Mouse (Mus musculus) cerebellum, postnatal 25 days (tissue): ENCODE measurements around the gene Fggy.

Experiments
- DNase-seq, 2 experiments: peaks; one replicate each; pipeline ENCODE4 v3.0.0; 2021; ENCODE audit warnings: mixed read lengths in 2 of 2

The Fggy gene

DNA sequence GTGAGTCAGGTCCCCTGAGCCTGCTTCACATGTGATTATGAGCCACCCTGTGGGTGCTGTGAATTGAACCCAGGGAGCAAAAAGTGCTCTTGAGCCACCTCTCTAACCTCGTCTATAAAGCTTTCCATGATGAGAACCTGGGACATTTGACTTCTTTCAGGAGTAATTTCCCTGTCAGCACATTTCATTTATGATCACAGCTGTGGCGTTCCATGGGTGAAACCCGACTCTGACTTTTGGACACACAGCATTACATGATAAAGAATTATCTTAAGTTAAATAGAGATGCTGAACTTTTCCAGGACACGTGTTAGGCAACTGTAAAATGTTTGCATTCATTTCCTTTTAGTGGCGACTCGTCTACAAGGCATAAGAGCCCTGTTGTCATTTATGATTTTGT lies 39.9 kb downstream of the Fggy start:
- no peak for DNase-seq

DNA sequence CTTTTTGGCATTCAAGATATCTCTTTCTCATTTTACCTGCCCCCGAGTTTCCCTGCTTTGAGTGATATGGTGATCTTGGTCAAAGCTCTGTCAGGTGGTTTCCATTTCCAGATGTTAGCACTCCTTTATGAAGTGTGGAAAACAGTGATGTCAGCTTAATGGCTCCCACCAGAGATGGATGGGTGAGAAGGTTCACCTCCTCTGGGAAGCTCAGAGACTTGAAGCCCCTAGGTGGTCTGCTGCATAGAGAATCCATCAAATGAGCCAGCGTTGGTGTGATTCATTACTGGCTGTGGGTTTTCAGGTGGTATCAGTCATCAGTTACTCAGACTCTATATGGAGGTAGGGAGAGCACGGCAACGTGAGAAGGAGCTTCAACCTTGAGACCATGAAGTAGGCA lies 44.5 kb downstream of the Fggy start:
- no peak for DNase-seq

DNA sequence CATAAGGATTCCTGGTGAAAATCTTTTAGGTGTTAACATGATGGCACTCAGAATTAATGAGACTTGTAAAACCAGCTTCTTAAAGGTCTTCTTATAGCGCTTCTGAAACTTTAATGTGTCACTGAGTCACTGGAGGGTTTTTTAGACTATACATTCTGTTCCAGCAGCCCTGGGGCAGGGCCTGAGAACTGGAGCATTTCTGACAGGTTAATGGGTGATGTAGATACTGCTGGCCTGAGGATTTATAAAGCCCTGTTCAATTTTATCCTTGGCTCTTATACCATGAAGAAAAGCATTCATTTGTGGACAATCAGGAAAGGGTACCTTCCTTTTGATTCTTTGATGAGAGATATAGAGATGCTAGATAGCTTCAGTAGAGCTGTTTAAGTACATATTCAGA lies 45.9 kb downstream of the Fggy start:
- no peak for DNase-seq

DNA sequence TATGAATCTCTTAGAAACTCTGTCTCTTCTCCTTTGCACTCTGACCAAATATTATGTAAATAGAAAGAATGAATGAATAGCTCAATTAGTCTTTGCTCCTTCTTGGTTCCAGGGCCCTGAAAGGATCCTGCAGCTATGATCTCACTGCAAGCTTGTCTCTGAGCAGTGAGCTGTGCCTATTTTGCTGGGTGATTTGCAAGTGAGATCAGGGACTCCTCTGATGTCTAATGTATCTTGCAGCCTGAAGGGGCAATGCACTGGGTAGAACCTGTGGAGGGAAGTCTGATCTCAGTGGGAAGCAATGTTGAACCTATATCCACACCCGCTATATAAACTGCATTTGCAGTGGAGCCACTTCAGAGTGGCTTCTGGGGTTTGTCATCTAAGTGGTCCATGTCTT lies 53.4 kb downstream of the Fggy start:
- no peak for DNase-seq

DNA sequence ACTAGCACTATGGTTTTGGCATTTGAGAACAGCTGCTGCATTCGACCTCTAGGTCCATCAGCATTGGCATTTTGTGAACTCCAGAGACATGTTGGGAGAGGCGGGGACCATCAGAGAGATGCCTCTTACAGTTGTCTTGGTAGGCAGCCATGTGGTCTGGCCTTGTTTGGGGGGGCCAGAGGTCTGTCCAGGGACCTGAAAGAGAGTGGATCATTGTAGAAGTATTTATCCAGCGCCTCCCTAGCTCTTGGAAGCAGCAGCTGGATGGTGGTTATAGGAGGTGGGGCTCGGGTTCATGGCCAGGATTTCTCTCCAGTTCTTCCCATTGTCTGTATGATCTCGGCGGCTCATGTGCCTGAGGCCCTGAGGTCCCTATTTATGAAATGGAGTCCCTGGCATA lies 54.1 kb downstream of the Fggy start:
- DNase-seq: no peak

DNA sequence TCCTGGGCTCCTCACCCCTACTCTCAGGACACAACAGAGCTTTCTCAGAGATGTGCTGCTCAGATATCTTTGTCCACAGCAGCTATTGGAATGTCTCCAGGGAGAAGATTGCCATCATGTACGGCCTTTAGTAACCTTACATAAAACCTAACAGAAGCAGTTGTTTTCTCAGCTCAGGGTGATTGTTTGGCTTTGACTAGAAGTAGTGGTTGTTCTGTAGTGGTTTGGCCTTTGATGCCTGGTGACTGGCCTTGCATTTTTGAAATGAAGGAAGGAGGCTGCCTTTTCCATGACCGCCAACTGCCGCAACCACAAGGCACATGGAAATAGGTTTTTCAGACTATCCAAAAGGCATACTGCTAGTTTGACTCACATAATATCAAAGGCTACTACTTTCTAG lies 63.7 kb downstream of the Fggy start:
- no peak for DNase-seq

DNA sequence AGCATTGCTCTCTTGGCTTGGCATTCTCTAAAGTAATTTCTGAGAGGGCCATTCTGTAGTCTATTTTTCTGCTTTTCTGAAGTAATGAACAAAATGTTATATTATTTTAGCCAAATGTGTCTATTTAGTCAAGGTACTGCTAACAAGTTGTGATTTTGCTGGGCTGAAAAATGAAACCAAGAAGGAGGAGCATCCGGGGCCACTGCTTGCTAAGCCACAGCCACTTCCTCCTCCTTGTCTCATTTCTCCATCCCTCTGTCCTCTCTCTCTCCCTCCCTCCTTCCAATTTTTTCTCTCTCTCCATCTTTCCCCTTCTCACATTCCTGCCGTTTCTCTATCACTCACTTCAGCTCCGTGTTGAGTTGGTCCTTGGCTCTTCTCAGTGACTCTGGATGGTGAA lies 67.4 kb downstream of the Fggy start:
- no peak for DNase-seq

DNA sequence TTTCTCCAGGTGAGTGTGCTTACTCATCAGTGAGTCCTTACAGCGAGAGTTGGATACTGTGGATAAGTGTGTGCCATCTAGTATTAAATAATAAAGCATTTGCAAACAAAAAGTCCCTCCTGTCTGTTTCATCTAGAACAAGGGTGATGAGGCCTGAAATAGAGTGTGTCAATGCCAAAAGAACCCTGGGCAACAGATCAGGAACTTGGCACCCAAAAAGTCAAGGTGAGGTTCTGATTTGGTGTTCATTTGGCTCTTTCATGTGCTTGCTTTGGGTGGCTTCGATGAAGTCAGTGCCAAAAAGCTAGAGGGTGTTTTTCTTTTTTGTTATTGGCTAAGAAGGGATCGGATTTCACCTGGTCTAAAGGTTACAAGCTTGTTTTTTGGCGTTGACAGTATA lies 68.3 kb downstream of the Fggy start:
- no peak for DNase-seq

DNA sequence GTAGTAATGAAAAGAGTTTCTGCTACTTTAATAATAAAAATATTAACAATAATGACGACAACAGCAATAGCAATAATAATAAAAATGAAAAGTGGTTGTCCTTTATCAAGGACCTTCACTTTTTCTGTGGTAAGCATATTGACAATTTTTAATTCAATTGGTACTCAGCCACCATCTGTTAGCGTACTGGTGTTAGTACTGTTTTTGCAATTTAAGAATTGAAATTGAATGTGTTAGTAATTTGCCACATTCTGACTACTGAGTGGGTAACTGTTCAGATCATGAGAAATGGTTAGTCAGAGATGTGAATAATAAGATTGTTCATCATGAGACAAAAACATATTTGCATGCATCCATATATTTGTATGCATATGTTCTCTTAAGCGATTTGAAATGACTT lies 68.9 kb downstream of the Fggy start:
- DNase-seq: no peak

DNA sequence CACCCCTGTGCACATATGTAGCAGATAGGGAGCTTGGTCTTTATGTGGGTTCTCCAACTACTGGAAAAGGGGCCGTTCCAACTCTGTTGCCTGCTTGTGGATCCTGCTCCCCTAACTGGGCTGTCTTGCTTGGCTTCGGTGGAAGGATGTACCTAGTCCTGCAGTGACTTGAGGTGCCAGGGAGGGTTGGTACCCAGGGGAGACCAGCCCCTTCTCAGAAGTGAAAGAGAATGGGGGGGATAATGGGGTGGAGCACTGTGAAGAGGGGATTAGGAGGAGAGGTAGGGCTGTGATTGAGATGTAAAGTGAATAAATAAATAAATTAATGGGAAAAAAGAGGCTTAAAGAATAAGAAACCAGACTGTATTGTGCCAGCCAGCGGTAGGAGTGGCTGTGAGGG lies 77.6 kb downstream of the Fggy start:
- no peak for DNase-seq

DNA sequence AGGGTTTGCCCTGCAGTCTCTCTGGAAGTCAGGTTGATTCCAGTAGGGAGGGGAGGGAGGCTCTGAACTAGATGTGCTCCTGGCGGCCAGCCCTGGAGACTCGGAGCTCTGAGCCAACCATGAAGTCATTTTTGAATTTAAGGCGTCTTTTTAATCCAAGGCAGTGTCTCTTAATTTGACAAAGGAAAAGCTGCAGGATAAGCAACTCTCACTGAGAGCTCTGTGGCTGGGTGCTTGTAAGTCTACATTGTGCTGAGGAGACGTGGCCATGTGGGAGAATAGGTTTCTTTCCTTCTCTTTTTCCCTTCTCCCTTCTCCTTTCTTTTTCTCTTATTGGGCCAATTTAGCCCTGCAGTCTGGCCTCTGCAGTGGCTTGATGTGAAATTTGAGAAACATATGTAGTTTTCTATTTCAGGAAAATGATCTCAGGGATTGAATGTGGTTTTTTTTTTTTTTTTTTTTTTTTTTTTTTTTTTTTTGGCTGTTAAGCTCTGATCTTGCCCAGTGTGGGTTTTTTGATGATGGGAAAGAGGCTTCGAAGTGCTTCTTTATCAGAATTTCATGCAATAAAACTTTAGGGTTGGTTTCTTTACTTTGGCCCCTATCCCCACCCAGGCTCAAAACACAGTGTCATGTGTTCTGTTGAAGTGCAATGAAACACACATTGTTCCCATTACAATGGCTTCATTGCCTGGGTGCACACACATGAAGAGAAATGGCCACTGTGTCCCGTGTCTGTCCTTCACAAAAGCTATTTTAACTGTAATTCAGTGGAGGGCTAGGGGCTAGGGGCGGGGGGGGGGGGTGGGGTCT lies 79.8 kb downstream of the Fggy start:
- DNase-seq: peak; percentile 82 to 87

DNA sequence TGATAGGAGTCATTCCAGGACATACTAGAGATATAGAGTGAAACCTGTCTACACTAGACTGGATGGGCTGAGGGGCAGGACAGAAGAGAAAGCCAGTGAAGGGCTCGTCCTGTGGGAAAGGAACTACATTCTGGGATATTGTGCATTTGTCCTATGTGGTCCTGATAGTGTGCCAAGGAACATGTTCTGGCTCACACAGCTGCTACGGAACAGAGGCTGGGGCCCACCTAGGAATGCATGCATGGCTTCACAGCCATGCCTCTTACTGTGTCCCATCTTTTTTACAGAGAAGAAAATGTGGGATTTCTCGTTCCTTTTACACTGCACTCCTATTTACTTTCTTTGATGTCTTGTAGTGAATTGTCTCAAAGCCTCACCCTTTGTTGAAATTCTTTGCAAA lies 80.8 kb downstream of the Fggy start:
- DNase-seq: no peak

DNA sequence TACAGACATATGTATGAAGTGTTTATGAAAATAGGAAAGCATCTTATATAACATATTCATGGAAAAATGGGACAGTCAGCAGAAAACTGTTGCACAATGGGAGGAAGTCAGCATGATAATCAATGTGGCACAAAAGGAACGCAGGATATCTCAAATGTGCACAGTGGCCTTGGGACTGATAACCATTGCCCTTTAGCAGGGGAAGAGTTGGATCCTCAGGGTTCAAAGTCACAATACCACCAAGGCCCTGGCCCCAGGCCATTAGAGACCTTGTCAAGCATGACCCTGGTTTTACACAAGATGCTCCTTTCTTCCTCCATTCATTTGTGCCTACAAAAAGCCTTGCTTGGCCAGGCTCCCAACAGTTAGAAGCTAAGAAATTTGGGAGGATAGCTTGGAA lies 83.5 kb downstream of the Fggy start:
- DNase-seq: no peak

DNA sequence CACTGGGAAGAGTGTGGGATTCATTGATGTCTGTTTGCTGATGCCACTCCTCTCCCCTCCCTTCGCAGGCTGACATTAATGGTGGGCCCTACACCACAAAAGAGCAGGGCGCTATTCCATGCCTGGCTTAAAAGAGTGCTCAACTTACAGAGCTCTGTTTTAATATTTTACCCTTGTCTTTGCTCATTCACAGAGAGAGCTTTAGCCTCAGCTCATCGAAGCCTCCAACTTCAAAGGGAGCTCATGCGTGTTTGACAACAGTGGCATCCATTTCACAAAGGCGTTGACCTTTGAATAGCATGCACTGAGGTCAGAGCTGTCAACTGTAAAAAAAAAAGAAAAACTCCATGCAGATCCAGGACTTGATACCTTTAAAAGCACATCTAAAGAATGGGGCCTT lies 86.7 kb downstream of the Fggy start:
- no peak for DNase-seq

DNA sequence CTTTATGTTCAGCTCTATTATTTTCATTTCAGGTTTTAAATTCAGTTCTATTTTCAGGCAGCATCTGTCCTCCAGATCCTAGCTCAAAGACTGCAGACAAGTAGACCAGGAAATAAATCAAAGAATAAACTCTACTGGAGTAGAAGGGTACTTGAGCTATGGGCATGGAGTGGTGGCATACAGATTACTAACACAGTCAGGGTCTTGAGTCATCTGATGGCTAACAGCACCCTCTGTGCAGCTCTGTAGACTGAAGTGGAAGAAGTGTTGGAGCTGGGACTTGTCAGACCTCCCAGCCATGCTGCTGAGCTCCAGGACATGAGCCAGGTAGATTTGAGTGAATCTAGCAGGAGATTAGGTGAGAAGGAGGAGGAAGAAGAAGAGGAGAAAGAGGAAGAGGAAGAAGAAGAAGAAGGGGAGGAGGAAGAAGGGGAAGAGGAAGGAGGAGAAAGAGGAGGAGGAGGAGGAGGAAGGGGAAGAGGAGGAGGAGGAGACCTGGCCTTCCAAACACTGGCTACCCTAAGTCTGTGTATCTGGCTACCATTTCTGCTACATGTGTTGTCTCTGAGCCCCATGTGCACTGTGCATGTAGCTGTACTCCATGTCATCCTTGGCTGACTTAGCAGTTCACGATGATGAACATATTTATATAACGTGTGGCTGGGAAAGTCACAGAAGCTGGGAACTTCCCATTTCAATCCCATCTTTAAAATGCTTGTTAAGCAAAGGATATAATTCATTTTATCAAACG lies 91.7 kb downstream of the Fggy start:
- no peak for DNase-seq

DNA sequence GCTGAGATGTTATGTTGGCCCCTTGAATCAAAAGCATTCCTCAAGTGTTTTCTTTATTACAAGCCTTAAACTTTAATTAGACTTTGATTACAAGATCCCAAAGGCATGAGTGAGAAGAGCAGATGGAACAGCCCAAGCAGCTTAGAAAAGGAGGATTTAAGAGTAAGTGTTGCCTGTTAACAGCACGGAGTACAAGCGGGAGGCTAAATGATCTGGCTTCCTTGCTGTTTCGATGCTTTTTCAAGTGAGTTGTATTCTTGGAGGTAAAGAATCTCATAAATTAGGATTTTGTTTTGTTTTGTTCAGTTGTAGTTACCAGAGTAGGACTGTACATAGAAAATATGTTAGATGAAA lies 92.2 kb downstream of the Fggy start:
- DNase-seq: no peak

DNA sequence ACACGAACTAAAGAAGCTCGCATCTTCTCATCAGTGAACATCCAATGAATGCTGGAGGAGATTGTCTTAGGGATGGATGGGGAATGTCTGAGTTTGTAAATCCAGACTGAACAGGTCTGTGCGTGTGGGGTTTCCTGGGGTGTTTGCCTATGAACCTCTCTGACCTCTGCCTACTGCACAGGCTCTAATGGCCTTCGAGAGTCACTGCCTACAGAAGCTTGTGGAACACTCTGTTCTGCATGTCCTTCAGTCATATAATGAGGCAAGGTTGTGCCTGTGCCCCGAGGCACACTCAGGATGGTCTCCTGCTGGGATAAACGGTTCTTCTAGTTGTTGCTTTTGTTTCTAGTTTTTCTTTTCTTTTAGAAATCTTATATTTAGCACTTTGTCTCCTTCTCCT lies 92.7 kb downstream of the Fggy start:
- no peak for DNase-seq

DNA sequence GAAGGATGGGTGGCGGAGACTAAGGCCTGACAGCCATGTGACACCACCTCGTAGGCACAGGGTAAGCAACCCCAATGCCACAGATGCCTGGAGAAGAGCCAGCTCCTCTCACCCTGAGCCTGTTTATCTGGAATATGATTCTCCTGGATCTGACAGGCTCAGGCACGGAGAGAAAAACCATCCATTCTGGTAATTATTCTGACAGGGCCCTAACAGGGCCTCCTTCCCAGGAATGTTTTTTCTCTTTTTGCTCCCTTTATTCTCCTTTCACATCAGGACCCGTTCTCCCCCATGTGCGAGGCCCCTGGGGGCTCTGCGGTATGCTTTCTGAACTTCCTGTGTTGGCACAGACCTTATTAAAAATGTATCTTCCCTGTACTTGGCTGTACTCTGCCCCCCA lies 94.7 kb downstream of the Fggy start:
- DNase-seq: peak in 1 of 2 experiments; percentile 21

DNA sequence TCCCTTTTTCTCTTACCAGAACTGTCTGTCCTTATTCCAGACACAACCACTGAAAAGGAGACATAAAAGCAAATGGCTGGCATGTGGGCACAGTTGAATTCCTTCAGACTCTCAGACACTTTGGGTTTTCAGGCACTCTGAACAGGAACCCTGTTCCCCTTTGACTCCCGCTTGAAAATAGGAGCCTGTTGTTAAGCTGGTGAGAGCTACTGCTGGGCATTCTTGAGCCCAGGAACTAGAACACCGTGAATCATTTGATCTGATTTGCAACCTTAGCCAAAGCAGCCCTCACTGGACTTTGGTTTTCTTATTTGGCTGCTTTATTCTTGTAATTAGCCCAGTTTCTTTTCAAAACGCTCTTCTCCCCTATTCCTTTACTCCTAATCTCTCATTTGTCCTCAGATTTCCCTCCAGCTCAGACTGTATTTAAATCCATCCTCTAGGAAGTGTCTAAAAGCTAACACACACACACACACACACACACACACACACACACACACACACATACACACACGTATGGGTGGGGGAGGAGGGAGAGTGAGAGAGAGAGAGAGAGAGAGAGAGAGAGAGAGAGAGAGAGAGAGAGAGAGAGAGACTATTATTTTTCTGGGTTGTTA lies 96.1 kb downstream of the Fggy start:
- DNase-seq: no peak

DNA sequence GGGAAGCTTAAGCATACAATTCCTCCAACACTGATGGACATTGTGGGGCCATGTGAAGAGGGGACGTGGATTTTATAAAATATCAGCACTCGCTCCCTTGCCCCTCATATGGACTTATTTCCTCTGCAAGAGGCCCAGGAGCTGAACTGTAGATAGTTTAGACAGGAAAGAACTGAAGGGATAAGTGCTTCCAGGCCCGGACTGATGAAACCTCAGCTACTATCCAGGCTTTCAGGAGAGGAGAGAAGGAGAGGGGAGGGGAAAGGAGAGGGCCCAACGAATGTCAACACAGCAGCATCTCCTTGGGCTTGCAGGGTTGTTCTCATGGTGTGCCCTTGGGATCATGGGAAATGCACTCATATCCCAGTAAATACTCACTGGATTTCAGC lies 96.6 kb downstream of the Fggy start:
- no peak for DNase-seq

DNA sequence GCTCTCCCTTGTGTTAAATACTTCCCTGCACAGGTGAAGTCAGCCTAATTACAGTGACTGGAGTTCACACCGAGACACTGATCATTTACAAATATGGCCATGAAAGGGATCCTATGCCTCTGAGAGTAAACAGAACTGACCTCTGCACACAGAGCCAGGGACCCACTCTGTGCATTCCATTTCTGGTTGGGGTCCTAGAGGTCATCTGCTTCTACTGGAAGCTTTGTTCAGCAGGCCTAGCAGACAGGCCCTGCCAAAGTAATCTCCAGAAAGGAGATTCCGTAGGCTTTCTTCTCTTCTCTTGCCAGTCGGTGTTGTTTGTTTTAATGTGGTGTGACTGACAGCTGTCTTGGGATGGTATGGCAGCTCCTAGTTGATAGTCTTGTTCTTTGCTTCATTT lies 101.7 kb downstream of the Fggy start:
- DNase-seq: no peak

DNA sequence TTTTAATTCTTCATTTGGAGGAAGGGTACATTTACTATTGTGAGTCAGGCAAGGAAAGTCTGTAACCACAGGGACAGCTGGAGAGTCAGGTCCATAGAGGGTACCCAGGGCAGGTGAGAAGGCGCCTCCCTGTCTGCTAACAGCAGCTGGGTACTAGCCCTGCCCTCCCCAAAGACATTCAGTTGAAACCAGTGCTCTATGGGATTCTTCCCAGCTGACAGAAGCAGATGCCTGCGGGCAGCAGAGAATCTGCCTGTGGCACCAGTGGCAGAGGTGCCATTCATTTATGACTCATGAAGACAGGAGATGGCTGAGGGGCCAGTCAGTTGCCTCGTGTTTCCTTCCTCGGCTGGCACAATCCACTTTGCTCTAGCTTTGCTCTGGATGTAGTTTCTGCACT lies 106.3 kb downstream of the Fggy start:
- no peak for DNase-seq

DNA sequence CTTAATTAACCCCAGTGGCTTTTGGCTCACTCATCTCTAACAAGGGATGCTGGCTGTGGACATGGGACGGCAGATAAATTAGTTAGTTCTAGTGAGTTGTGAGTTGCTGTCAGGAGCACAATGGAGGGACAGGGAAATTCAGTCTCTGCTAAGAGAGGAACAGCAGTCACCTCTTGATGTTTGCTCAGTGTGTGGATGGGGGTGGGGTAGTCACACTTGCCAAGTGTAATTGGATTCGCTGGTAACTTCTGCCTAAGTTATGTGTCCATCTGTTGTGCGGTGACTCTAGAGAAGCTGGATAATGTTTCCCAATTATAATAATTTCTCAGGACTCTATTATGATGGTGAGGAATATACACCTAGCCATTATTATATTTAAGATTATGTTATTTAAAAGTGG lies 107.0 kb downstream of the Fggy start:
- DNase-seq: no peak

DNA sequence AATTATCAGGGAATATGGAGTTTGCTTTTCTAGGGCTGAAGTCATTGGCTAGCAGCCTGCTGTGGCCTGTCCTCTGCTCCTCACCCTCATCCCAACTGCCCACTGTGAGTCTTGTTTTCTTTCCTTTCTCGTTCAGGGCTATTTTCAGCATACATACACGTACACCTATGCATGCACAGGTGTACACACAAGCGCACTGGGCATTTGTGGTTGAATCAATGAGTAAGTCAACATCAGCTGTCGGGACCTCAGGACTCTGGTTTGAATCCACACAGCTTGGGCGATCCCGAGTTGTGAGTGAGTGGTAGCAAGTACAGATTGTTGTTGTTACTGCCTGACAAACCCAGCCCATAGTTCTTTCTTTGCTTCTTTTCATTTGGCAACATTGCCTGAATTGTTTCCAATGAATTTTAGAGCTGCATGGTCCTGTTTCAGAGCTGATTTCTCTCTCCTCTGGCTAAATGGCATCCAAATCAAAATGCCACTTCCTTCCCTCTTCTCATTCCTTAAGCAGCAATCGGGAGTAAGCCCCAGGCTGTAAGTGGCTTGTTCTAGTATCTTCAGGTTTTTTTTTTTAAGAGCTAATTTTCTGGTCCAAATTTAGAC lies 109.1 kb downstream of the Fggy start:
- no peak for DNase-seq
